Mouse (Mus musculus) myocyte (in vitro differentiated cells): ENCODE measurements around the gene Mzf1.

Experiments
- CEBPB ChIP-seq: IDR thresholded peaks from 2 replicates; pipeline ENCODE4 v1.6.1; 2011; ENCODE audit warnings: mild to moderate bottlenecking, moderate library complexity; ENCODE audit not compliant: poor library complexity, insufficient read depth, severe bottlenecking
- E2F4 ChIP-seq: IDR thresholded peaks from one replicate; pipeline ENCODE4 v1.6.1; 2011; ENCODE audit warnings: mild to moderate bottlenecking, control low read depth, moderate library complexity; ENCODE audit not compliant: insufficient read depth
- MAX ChIP-seq: IDR thresholded peaks from one replicate; pipeline ENCODE4 v1.6.1; 2011; ENCODE audit warnings: low read depth, mild to moderate bottlenecking, control low read depth
- MYOD1 ChIP-seq, 3 experiments: IDR thresholded peaks; one replicate each; pipeline ENCODE4 v1.6.1; 2011; ENCODE audit warnings: control low read depth in 2 of 3, low read depth in 2 of 3, mild to moderate bottlenecking in 2 of 3, moderate library complexity in 1 of 3; ENCODE audit not compliant: insufficient read length in 2 of 3, control insufficient read depth in 1 of 3
- MYOG ChIP-seq, 3 experiments: IDR thresholded peaks; one replicate each; pipeline ENCODE4 v1.6.1; 2011; ENCODE audit warnings: control low read depth in 2 of 3, low read depth in 2 of 3, mild to moderate bottlenecking in 2 of 3; ENCODE audit not compliant: insufficient read length in 2 of 3, control insufficient read depth in 1 of 3, insufficient read depth in 1 of 3
- POLR2A ChIP-seq: IDR thresholded peaks from one replicate; pipeline ENCODE4 v1.6.1; 2011; ENCODE audit warnings: low read depth, mild to moderate bottlenecking, control low read depth, moderate library complexity; ENCODE audit not compliant: insufficient read length
- POLR2AphosphoS2 ChIP-seq: IDR thresholded peaks from one replicate; pipeline ENCODE4 v1.6.1; 2011; ENCODE audit warnings: low read depth, control low read depth; ENCODE audit not compliant: insufficient read length
- REST ChIP-seq: IDR thresholded peaks from one replicate; pipeline ENCODE4 v1.6.1; 2011; ENCODE audit warnings: mild to moderate bottlenecking, control low read depth, moderate library complexity; ENCODE audit not compliant: insufficient read depth, insufficient read length
- TCF12 ChIP-seq: IDR thresholded peaks from one replicate; pipeline ENCODE4 v1.6.1; 2011; ENCODE audit warnings: mild to moderate bottlenecking, control low read depth; ENCODE audit not compliant: poor library complexity, insufficient read depth, severe bottlenecking
- TCF3 ChIP-seq: IDR thresholded peaks from one replicate; pipeline ENCODE4 v1.6.1; 2011; ENCODE audit warnings: low read depth, control low read depth; ENCODE audit not compliant: insufficient read length
- USF1 ChIP-seq: IDR thresholded peaks from one replicate; pipeline ENCODE4 v1.6.1; 2011; ENCODE audit warnings: low read depth, mild to moderate bottlenecking, control low read depth, moderate library complexity

DNA sequence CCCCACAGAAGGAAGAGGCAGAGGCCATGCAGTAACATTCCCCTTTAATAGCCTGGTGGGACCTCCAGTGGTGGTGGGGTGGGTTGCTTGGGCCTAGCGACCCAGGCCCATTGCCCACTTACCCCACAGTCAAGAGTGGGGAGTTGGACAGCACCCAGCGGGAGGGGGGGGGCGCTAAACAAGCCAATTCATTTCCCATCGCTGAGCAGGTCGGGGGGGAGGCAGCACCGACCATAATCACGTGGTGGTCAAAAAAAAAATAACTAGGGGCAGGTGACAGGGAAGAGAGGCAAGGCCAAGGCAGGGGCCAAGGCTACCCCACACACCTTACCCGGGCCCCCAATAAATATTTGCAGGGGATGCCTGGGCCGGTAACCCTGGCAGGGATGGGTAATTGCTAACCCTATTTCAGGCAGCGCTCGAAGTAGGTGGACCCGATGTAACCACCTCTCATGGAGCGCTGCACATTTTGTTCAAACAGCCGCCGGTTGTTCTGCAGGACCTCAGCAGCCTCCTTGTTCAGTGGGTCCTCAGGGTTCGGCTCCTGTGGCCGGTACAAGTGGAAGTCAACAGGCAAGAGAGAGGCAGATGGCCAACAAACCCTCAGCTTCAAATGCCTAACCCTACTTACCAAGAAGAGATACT, 19.2 kb downstream of the Mzf1 start:
- TF ChIP-seq REST (no peak), E2F4 (no peak), POLR2A (no peak), USF1 (no peak), MYOG (IDR thresholded peaks at IDR 0.05; ENCODE audit: control insufficient read depth in 1 of 3, insufficient read depth in 1 of 3, insufficient read length in 2 of 3, low read depth in 2 of 3) (no peak), MAX (no peak), CEBPB (no peak), POLR2AphosphoS2 (no peak), TCF12 (no peak), MYOD1 (IDR thresholded peaks at IDR 0.05; ENCODE audit: control insufficient read depth in 1 of 3, insufficient read length in 2 of 3, low read depth in 2 of 3) (no peak), TCF3 (no peak)
